Mouse (Mus musculus) cerebellum, postnatal 4 days (tissue): Measurements from ENCODE around the gene Brd3.
"Not testable (repeated sequence)": the region's sequence is repeated elsewhere in the genome, so short reads cannot be mapped to it uniquely, and the experiment has no call there.

Source experiments
- DNase-seq, 2 experiments: peaks; one replicate each; pipeline ENCODE4 v3.0.0; 2022; ENCODE audit warnings: low spot score in 2 of 2, mixed read lengths in 1 of 2

Brd3 gene

GRCm38 (mm10) chr2:27510706-27511105 is 3.2 kb upstream of the Brd3 start:
- no peak for DNase-seq

GRCm38 (mm10) chr2:27506658-27507057 is 804 bp downstream of the Brd3 start:
- DNase-seq = not testable (repeated sequence)

GRCm38 (mm10) chr2:27505539-27505938 is 1.9 kb downstream of the Brd3 start:
- DNase-seq = no peak

- no peak for DNase-seq
These were observed 3.2 kb downstream of the Brd3 start for GRCm38 (mm10) chr2:27504113-27504885.

- no peak for DNase-seq
These were observed 11.0 kb downstream of the Brd3 start for GRCm38 (mm10) chr2:27496391-27497028.

GRCm38 (mm10) chr2:27493971-27494370 is 13.5 kb downstream of the Brd3 start:
- DNase-seq = no peak

GRCm38 (mm10) chr2:27490939-27491338 is 16.5 kb downstream of the Brd3 start:
- no peak for DNase-seq

GRCm38 (mm10) chr2:27488362-27488761 is 19.1 kb downstream of the Brd3 start:
- no peak for DNase-seq

GRCm38 (mm10) chr2:27487336-27488049 is 20.0 kb downstream of the Brd3 start:
- no peak for DNase-seq

- no peak for DNase-seq
These were observed 20.7 kb downstream of the Brd3 start for GRCm38 (mm10) chr2:27486725-27487124.

GRCm38 (mm10) chr2:27482265-27482861 is 25.1 kb downstream of the Brd3 start:
- no peak for DNase-seq

GRCm38 (mm10) chr2:27480367-27480766 is 27.1 kb downstream of the Brd3 start:
- DNase-seq = no peak

- no peak for DNase-seq
These were observed 27.6 kb downstream of the Brd3 start for GRCm38 (mm10) chr2:27479821-27480220.

- DNase-seq = peak in 1 of 2 experiments; percentile 42
These were observed 30.9 kb downstream of the Brd3 start for GRCm38 (mm10) chr2:27476303-27477192.

GRCm38 (mm10) chr2:27475495-27476302 is 31.8 kb downstream of the Brd3 start:
- DNase-seq = peak; percentile 81 to 91

- no peak for DNase-seq
These were observed 32.6 kb downstream of the Brd3 start for GRCm38 (mm10) chr2:27474621-27475484.

GRCm38 (mm10) chr2:27473911-27474310 is 33.6 kb downstream of the Brd3 start:
- no peak for DNase-seq

GRCm38 (mm10) chr2:27473061-27473765 is 34.2 kb downstream of the Brd3 start:
- DNase-seq = no peak

- no peak for DNase-seq
These were observed 36.3 kb downstream of the Brd3 start for GRCm38 (mm10) chr2:27471170-27471584.
